Mouse (Mus musculus): ENCODE data around the gene Ccr10. TPM values are rescaled to one million over a fixed set of nuclear protein-coding genes. Genes with fewer than 3 reads are reported as not detected.
A peak's percentile ranks its signal among the peaks of the same experiment; 100 is the strongest.

Ccr10 gene
- polyA plus RNA-seq, 1 experiment from 2014 or later = 0.24 TPM

DNA sequence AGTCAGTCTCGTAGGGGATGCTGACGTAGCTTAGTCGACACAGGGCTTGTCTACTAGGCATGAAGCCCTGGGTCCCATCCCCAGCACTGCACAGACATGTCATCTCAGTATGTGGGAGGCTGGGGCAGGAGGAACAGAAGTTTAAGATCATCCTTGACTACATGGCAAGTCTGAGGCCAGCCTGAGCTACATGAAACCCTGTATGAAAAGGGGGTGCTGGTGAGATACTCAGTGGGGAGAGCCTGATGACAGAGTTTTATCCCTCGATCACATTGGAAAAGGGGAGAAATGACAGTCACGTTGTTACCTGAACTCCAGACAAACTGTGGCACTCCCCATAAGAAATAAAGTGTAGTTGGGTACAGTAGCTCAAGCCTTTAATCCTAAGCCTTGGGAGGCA is 12.3 kb upstream of the Ccr10 start:
- 0 out of 2 replicates have a peak, but pooled peaks cover 3% of the 10 kb centered on the region for H3K36me3 ChIP-seq
- no peak for ATAC-seq (ENCODE audit: insufficient number of reproducible peaks, insufficient read depth, low FRiP score, low TSS enrichment)
- no peak overlapping the region for H3K9ac ChIP-seq
- H3K9me3 ChIP-seq = no peaks in the 10 kb centered on the region
- no peak overlapping the region for H3K4me3 ChIP-seq
- 90% methylated on average over 5 of the region's 5 CpGs for WGBS
- no peak overlapping the region for H3K27ac ChIP-seq
- peaks cover 22% of the 10 kb centered on the region for H3K4me1 ChIP-seq
- no peak overlapping the region for H3K4me2 ChIP-seq (replicated peaks)
- H3K27me3 ChIP-seq = 0 out of 2 replicates have a peak, but pooled peaks cover 3% of the 10 kb centered on the region

DNA sequence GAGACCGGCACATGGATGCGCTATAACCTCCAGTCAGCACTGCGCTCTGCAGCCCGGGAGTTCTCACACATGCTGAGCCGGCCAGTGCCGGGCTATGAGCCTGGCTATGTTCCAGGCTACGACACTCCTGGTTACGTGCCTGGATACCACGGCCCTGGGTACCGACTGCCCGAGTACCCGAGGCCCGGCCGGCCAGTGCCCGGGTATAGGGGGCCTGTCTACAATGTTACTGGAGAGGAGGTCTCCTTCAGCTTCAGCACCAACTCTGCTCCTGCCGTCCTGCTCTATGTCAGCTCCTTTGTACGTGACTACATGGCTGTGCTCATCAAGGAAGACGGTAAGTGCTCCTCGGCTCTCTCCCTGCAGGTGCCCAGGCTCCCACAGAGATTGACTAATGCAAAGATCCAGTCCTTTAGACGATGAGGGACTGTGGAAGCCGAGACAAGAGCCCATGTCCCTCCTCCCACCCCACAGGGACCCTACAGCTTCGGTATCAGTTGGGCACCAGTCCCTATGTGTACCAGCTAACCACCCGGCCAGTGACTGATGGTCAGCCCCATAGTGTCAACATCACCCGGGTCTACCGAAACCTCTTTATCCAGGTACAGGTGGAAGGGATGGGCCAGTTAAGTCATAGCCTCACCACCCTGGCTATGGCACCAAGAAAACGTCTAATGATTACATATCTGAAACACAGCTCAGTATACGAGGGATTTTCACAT is 11.4 kb upstream of the Ccr10 start:
- Histone ChIP-seq H3K27ac (no peak overlapping the region), H3K4me3 (no peak overlapping the region), H3K4me2 (replicated peaks) (no peak overlapping the region), H3K27me3 (0 out of 2 replicates have a peak, but pooled peaks cover 3% of the 10 kb centered on the region), H3K9ac (no peak overlapping the region), H3K4me1 (peaks cover 22% of the 10 kb centered on the region), H3K36me3 (no peaks in the 10 kb centered on the region), H3K9me3 (no peaks in the 10 kb centered on the region)
- 86% methylated on average over 27 of the region's 27 CpGs for WGBS
- ATAC-seq (ENCODE audit: insufficient number of reproducible peaks, insufficient read depth, low FRiP score, low TSS enrichment) = no peak

DNA sequence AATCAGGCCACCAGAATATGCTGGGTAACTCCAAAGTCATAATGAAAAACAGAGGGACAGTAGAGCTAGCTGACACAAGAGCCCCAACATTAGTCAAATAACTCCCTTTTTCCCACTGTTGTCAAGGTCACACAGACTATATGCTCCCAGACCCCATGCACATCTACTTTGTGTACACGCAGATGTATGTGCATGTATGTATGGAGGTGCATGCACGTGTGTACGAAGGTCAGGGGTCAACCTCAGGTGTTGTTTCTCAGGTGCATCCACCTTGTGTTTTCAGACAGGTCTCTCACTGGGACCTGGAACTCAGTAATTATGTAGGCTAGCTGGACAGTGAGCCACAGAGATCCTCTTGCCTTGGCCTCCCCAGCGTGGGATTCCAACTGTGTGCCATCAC is 10.2 kb upstream of the Ccr10 start:
- Histone ChIP-seq H3K27ac (no peak overlapping the region), H3K9me3 (no peaks in the 10 kb centered on the region), H3K27me3 (0 out of 2 replicates have a peak, but pooled peaks cover 4% of the 10 kb centered on the region), H3K4me3 (no peak overlapping the region), H3K9ac (no peak overlapping the region), H3K4me2 (replicated peaks) (no peak overlapping the region), H3K36me3 (no peaks in the 10 kb centered on the region), H3K4me1 (peaks cover 13% of the 10 kb centered on the region)
- ATAC-seq (ENCODE audit: insufficient number of reproducible peaks, insufficient read depth, low FRiP score, low TSS enrichment) = no peak
- 92% methylated on average over 4 of the region's 4 CpGs for WGBS

DNA sequence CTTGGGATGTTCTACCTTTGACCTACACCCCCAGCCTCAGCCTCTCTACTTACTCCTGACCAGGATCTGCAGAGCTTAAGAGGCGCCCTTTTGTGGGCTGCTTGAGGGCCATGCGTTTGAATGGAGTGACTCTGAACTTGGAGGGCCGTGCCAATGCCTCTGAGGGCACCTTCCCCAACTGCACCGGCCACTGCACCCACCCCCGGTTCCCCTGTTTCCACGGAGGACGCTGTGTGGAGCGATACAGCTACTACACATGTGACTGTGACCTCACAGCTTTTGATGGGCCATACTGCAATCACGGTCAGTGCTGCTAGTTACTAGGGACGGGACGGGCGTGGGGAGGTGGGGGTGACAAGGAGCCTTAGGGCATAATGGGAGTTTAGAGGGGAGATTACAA is 9.7 kb upstream of the Ccr10 start:
- H3K4me3 ChIP-seq = no peak overlapping the region
- 0 out of 2 replicates have a peak, but pooled peaks cover 6% of the 10 kb centered on the region for H3K27me3 ChIP-seq
- H3K4me1 ChIP-seq = peaks cover 9% of the 10 kb centered on the region
- H3K4me2 ChIP-seq (replicated peaks) = no peak overlapping the region
- WGBS = 84% methylated on average over 12 of the region's 12 CpGs
- no peak overlapping the region for H3K9ac ChIP-seq
- no peaks in the 10 kb centered on the region for H3K9me3 ChIP-seq
- no peak for ATAC-seq (ENCODE audit: insufficient number of reproducible peaks, insufficient read depth, low FRiP score, low TSS enrichment)
- no peak overlapping the region for H3K27ac ChIP-seq
- H3K36me3 ChIP-seq = no peaks in the 10 kb centered on the region

DNA sequence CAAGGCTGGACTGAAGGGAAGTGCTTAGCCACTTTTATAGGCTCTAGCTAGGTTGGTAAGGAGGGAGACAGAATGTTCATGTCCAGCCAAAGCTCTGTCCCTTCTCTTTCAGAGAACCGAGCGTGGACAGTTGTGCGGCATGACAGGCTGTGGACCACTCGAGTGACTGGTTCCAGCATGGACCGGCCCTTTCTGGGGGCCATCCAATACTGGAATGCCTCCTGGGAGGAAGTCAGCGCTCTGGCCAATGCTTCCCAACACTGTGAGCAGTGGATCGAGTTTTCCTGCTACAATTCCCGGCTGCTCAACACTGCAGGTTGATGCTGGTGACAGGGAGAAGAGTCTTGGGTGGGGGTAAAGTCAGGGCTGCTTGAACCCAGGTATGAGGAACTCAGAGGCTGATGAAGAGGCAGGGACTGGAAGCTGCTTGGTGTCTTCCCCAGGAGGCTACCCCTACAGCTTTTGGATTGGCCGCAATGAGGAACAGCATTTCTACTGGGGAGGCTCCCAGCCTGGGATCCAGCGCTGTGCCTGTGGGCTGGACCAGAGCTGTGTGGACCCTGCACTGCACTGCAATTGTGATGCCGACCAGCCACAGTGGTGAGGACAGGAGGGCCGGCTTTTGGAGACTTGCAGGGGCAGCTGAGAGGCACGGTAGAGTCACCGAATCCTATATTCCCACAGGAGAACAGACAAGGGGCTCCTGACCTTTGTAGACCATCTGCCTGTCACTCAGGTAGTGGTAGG is 7.7 kb upstream of the Ccr10 start:
- no peak for ATAC-seq (ENCODE audit: insufficient number of reproducible peaks, insufficient read depth, low FRiP score, low TSS enrichment)
- no peaks in the 10 kb centered on the region for H3K4me1 ChIP-seq
- no peak overlapping the region for H3K27ac ChIP-seq
- H3K4me3 ChIP-seq = no peak overlapping the region
- no peak overlapping the region for H3K4me2 ChIP-seq (replicated peaks)
- no peaks in the 10 kb centered on the region for H3K9me3 ChIP-seq
- H3K27me3 ChIP-seq = peaks cover 25% of the 10 kb centered on the region
- peak overlapping the region; percentile 20; the same call in 1 of the 2 replicates for H3K9ac ChIP-seq
- no peaks in the 10 kb centered on the region for H3K36me3 ChIP-seq
- WGBS = 75% methylated on average over 14 of the region's 14 CpGs

DNA sequence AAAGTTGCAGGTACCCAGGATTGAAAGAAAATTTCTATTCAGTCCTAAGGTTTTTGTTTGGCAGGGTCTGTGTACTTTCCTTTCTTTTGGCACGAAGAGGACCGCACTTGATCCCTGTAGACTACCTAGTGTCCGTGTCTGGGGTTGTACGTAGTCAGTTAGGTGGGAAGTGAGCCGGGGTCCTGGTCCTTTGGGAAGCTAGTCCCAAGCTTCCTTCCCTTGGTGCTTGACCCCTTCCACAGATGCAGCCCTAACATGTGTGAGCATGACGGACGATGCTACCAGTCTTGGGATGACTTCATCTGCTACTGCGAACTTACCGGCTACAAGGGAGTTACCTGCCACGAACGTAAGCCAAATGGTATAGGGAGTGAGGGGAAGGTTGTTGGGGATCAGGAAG is 6.7 kb upstream of the Ccr10 start:
- H3K27me3 ChIP-seq = peaks cover 35% of the 10 kb centered on the region

DNA sequence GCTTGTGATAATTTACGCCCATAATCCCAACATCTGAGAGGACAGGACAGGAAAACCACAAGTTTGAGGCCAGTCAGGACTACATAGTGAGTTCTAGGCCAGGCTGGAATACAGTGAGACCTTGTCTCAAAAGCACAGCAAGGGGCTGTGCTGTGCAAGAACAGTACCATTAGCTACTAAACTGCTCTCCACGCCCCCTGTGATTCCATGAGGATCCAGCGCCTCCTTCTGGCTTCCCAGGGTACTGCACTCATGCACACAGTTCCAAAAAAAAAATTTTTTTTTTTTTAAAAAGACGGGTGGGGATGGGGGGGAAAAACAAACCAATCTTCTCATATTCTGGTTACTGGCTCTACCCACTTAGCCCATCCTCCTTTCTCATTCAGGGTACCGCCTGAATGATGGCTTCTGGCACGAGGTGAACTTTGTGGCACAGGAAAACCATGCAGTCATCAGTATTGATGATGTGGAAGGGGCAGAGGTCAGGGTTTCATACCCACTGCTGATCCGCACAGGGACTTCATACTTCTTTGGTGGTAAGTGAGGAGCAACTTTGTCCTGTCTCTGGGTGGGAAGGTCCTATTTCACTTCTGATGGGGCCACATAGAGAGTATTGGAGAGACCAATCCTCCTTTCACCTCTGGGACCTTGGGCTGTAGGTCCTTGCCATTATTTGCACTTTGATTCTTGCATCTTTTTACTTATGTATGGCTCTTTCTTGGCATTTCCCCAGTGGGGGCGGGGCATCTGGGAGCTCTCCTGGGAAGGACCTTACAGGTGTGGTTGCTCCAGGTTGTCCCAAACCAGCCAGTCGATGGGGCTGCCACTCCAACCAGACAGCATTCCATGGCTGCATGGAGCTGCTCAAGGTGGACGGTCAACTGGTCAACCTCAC is 5.8 kb upstream of the Ccr10 start:
- no peak overlapping the region for H3K4me3 ChIP-seq
- H3K4me1 ChIP-seq = peaks cover 10% of the 10 kb centered on the region; the same call in 1 of the 2 replicates
- WGBS = 41% methylated on average over 10 of the region's 10 CpGs
- peaks cover 43% of the 10 kb centered on the region for H3K27me3 ChIP-seq
- H3K36me3 ChIP-seq = no peaks in the 10 kb centered on the region
- no peak overlapping the region for H3K9ac ChIP-seq
- H3K9me3 ChIP-seq = no peaks in the 10 kb centered on the region
- ATAC-seq (ENCODE audit: insufficient number of reproducible peaks, insufficient read depth, low FRiP score, low TSS enrichment) = no peak
- no peak overlapping the region for H3K4me2 ChIP-seq (replicated peaks)
- H3K27ac ChIP-seq = no peak overlapping the region

More for the DNA sequence above, 6.7 kb upstream of the Ccr10 start:
- Histone ChIP-seq H3K4me2 (replicated peaks) (no peak overlapping the region), H3K9ac (no peak overlapping the region), H3K9me3 (no peaks in the 10 kb centered on the region), H3K36me3 (no peaks in the 10 kb centered on the region), H3K4me1 (peaks cover 3% of the 10 kb centered on the region; the same call in 1 of the 2 replicates), H3K27ac (no peak overlapping the region), H3K4me3 (no peak overlapping the region)
- 90% methylated on average over 11 of the region's 11 CpGs for WGBS
- no peak for ATAC-seq (ENCODE audit: insufficient number of reproducible peaks, insufficient read depth, low FRiP score, low TSS enrichment)

DNA sequence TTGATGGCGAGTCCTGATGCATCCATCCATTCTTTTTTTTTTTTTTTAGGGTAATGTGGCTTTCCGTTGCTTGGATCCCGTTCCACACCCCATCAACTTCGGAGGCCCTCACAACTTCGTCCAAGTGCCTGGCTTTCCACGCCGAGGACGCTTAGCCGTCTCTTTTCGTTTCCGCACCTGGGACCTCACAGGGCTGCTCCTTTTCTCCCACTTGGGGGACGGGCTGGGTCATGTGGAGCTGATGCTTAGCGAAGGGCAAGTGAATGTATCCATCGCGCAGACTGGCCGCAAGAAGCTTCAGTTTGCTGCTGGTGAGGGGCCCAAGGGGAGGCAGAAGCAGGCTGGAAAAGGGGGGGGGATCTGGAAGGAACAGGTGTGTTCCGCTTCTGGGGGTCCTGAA is 5.0 kb upstream of the Ccr10 start:
- Histone ChIP-seq H3K4me1 (peaks cover 15% of the 10 kb centered on the region; the same call in 1 of the 2 replicates), H3K4me3 (no peak overlapping the region), H3K27me3 (peaks cover 52% of the 10 kb centered on the region), H3K36me3 (no peaks in the 10 kb centered on the region), H3K4me2 (replicated peaks) (no peak overlapping the region), H3K27ac (no peak overlapping the region), H3K9ac (no peak overlapping the region), H3K9me3 (no peaks in the 10 kb centered on the region)
- 63% methylated on average over 17 of the region's 17 CpGs for WGBS
- no peak for ATAC-seq (ENCODE audit: insufficient number of reproducible peaks, insufficient read depth, low FRiP score, low TSS enrichment)

DNA sequence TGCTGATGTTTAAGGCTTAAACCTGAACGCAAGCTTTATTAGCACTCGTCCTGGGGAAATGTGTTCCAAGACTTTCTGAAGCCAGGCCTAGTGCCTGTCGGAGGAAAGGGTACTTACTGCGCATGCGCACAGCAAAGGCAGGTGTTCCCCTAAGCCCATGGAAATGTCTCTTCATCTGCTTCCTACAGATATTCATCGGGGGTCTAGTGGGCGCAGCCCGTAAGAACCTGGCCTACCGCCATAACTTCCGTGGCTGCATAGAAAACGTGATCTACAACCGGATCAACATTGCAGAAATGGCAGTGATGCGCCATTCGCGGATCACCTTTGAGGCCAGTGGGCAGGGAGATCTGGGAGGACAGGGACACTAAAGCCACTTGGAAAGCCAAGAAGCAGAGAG is 4.1 kb upstream of the Ccr10 start:
- no peak for ATAC-seq (ENCODE audit: insufficient number of reproducible peaks, insufficient read depth, low FRiP score, low TSS enrichment)
- no peak overlapping the region for H3K27ac ChIP-seq
- H3K36me3 ChIP-seq = no peaks in the 10 kb centered on the region
- H3K4me1 ChIP-seq = peaks cover 20% of the 10 kb centered on the region
- H3K9me3 ChIP-seq = no peaks in the 10 kb centered on the region
- H3K4me2 ChIP-seq (replicated peaks) = no peak overlapping the region
- WGBS = 84% methylated on average over 15 of the region's 15 CpGs
- no peak overlapping the region for H3K9ac ChIP-seq
- H3K27me3 ChIP-seq = peaks cover 61% of the 10 kb centered on the region
- H3K4me3 ChIP-seq = no peak overlapping the region

DNA sequence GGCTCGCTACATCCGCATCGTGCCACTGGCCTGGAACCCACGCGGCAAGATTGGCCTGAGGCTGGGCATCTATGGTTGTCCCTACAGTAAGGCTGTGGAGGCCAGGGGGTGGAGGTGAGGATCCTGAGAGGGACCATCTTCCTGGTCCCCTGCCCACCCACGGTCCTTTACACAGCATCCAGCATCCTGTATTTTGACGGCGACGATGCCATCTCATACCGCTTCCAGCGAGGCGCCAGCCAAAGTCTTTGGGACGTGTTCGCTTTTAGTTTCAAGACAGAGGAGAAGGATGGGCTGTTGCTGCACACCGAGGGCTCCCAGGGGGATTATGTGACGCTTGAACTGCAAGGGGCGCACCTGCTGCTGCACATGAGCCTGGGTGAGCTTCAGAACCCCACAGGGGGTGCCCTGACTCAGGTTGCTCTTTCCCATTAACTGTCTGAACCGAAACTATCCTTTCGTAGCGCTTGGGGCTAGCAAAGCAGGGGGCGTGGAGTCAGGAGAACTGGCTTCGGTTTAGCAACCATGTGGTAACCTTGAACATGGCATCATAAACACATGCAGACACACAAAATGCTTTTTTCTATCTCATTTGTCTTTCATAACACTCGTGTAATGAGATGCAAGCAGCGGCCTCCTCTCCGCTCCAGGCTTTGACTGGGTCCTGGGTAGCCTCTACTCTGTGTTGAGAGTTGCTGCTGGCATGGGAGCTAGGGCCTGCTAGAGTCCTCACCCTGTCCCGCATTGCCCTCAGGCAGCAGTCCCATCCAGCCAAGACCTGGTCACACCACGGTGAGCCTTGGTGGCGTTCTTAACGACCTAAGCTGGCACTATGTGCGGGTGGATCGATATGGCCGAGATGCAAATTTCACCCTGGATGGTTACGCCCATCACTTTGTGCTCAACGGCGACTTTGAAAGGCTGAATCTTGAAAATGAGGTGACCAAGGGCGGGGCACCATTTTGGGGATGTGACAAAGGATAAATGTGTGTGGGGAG is 3.1 kb upstream of the Ccr10 start:
- H3K4me3 ChIP-seq = no peak overlapping the region
- H3K9ac ChIP-seq = no peak overlapping the region

More for the DNA sequence above, 3.1 kb upstream of the Ccr10 start:
- no peak for ATAC-seq (ENCODE audit: insufficient number of reproducible peaks, insufficient read depth, low FRiP score, low TSS enrichment)
- Histone ChIP-seq H3K36me3 (no peaks in the 10 kb centered on the region), H3K27ac (no peak overlapping the region), H3K27me3 (peaks cover 67% of the 10 kb centered on the region), H3K4me2 (replicated peaks) (no peak overlapping the region), H3K9me3 (no peaks in the 10 kb centered on the region), H3K4me1 (peaks cover 30% of the 10 kb centered on the region)
- 49% methylated on average over 36 of the region's 36 CpGs for WGBS

Data from embryonic facial prominence, embryonic 12.5 days (tissue).